Mouse (Mus musculus): ENCODE data around the gene Teddm2.

Teddm2 gene

GRCm38 (mm10) chr1:153899731-153900380 lies at the start of gene Teddm2, which contains the start of gene Glul:
Teddm2 (minus strand) TSS chr1:153900228.
Glul (plus strand) TSS chr1:153899944.
- DNase-seq (ENCODE audit: extremely low spot score, low read depth, low spot score) = peak; percentile 84

- no peak for DNase-seq (ENCODE audit: extremely low spot score, low read depth, low spot score)
Observed at GRCm38 (mm10) chr1:153947837-153948236, 47.8 kb upstream of the Teddm2 start.

GRCm38 (mm10) chr1:153946971-153947370 lies 46.9 kb upstream of the Teddm2 start:
- DNase-seq (ENCODE audit: extremely low spot score, low read depth, low spot score) = no peak

GRCm38 (mm10) chr1:153945181-153945580 lies 45.2 kb upstream of the Teddm2 start:
- DNase-seq (ENCODE audit: extremely low spot score, low read depth, low spot score) = no peak

GRCm38 (mm10) chr1:153940986-153941385 lies 41.0 kb upstream of the Teddm2 start:
- DNase-seq (ENCODE audit: extremely low spot score, low read depth, low spot score) = no peak

- no peak for DNase-seq (ENCODE audit: extremely low spot score, low read depth, low spot score)
Observed at GRCm38 (mm10) chr1:153937025-153937424, 37.0 kb upstream of the Teddm2 start.

GRCm38 (mm10) chr1:153935844-153936380 lies 35.9 kb upstream of the Teddm2 start:
- no peak for DNase-seq (ENCODE audit: extremely low spot score, low read depth, low spot score)

GRCm38 (mm10) chr1:153933772-153934171 lies 33.7 kb upstream of the Teddm2 start:
- DNase-seq (ENCODE audit: extremely low spot score, low read depth, low spot score) = no peak

GRCm38 (mm10) chr1:153930431-153930830 lies 30.4 kb upstream of the Teddm2 start:
- DNase-seq (ENCODE audit: extremely low spot score, low read depth, low spot score) = no peak

- no peak for DNase-seq (ENCODE audit: extremely low spot score, low read depth, low spot score)
Observed at GRCm38 (mm10) chr1:153924395-153925385, 24.7 kb upstream of the Teddm2 start.

GRCm38 (mm10) chr1:153922571-153923021 lies 22.6 kb upstream of the Teddm2 start:
- DNase-seq (ENCODE audit: extremely low spot score, low read depth, low spot score) = no peak

GRCm38 (mm10) chr1:153921642-153922041 lies 21.6 kb upstream of the Teddm2 start:
- DNase-seq (ENCODE audit: extremely low spot score, low read depth, low spot score) = no peak

- no peak for DNase-seq (ENCODE audit: extremely low spot score, low read depth, low spot score)
Observed at GRCm38 (mm10) chr1:153918521-153919206, 18.6 kb upstream of the Teddm2 start.

- no peak for DNase-seq (ENCODE audit: extremely low spot score, low read depth, low spot score)
Observed at GRCm38 (mm10) chr1:153913869-153914268, 13.8 kb upstream of the Teddm2 start.

- DNase-seq (ENCODE audit: extremely low spot score, low read depth, low spot score) = no peak
Observed at GRCm38 (mm10) chr1:153911276-153911795, 11.3 kb upstream of the Teddm2 start.

GRCm38 (mm10) chr1:153910423-153910822 lies 10.4 kb upstream of the Teddm2 start:
- no peak for DNase-seq (ENCODE audit: extremely low spot score, low read depth, low spot score)

- DNase-seq (ENCODE audit: extremely low spot score, low read depth, low spot score) = no peak
Observed at GRCm38 (mm10) chr1:153909963-153910291, 9.9 kb upstream of the Teddm2 start.

- DNase-seq (ENCODE audit: extremely low spot score, low read depth, low spot score) = no peak
Observed at GRCm38 (mm10) chr1:153909213-153909962, 9.4 kb upstream of the Teddm2 start.

GRCm38 (mm10) chr1:153908741-153909140 lies 8.7 kb upstream of the Teddm2 start:
- no peak for DNase-seq (ENCODE audit: extremely low spot score, low read depth, low spot score)

GRCm38 (mm10) chr1:153908208-153908607 lies 8.2 kb upstream of the Teddm2 start:
- no peak for DNase-seq (ENCODE audit: extremely low spot score, low read depth, low spot score)

All from hindlimb bud, embryonic 11.5 days (tissue).